13 mouse cellular contexts compared by ENCODE assay signal in genomic region chr7:46138329-46138930, GRCm38 (mm10). TPM values are rescaled to one million over a fixed set of nuclear protein-coding genes. Genes with fewer than 3 reads are reported as not detected.
DNase-seq lines count a peak whose midpoint lies in the region; ATAC-seq and TF ChIP-seq lines count a peak whose summit lies in the region.
"Had no signal": no experiment of that assay in that cellular context is flagged by ENCODE, and none has a peak within 500 bp of the region (broad histone marks: within the 10 kb centered on the region; RNA-seq: fewer than 3 reads in every experiment).

No protein-coding gene starts in this region.

- H3K9ac ChIP-seq in hindbrain, postnatal 0 days (replicated peaks; ENCODE audit: low read length), result no peak overlapping the region
- no peak overlapping the region for H3K9ac ChIP-seq in limb, embryonic 12.5 days (replicated peaks)
- H3K9ac ChIP-seq in forebrain, embryonic 11.5 days (ENCODE audit: low read length), result no peak overlapping the region
- H3K9ac ChIP-seq: embryonic facial prominence, embryonic 15.5 days; midbrain, embryonic 15.5 days had no signal

- H3K36me3 ChIP-seq in hindbrain, embryonic 10.5 days, result no peaks in the 10 kb centered on the region
- no peaks in the 10 kb centered on the region for H3K36me3 ChIP-seq in hindbrain, postnatal 0 days (ENCODE audit: insufficient read depth, low read length)
- no peaks in the 10 kb centered on the region for H3K36me3 ChIP-seq in limb, embryonic 12.5 days
- H3K36me3 ChIP-seq in forebrain, embryonic 11.5 days (ENCODE audit: control insufficient read depth, insufficient read depth, low read length), result no peaks in the 10 kb centered on the region
- H3K36me3 ChIP-seq: embryonic facial prominence, embryonic 15.5 days; midbrain, embryonic 15.5 days had no signal

- no peak overlapping the region for H3K4me2 ChIP-seq in hindbrain, postnatal 0 days (ENCODE audit: low read depth, low read length)
- H3K4me2 ChIP-seq in limb, embryonic 12.5 days, result no peak overlapping the region
- no peak overlapping the region for H3K4me2 ChIP-seq in forebrain, embryonic 11.5 days (ENCODE audit: low read depth, low read length, severe bottlenecking)
- H3K4me2 ChIP-seq: embryonic facial prominence, embryonic 15.5 days; midbrain, embryonic 15.5 days had no signal

- 0 out of 2 replicates have a peak overlapping the region, but pooled peaks have one; percentile 8 for H3K27ac ChIP-seq in hindbrain, embryonic 10.5 days
- no peak overlapping the region for H3K27ac ChIP-seq in hindbrain, postnatal 0 days
- H3K27ac ChIP-seq in limb, embryonic 12.5 days, result no peak overlapping the region
- no peak overlapping the region for H3K27ac ChIP-seq in forebrain, embryonic 11.5 days (ENCODE audit: low read depth, low read length)
- H3K27ac ChIP-seq: embryonic facial prominence, embryonic 15.5 days; midbrain, embryonic 15.5 days had no signal

- no peak overlapping the region for H3K4me3 ChIP-seq in hindbrain, embryonic 10.5 days
- no peak overlapping the region for H3K4me3 ChIP-seq in hindbrain, postnatal 0 days (ENCODE audit: low read length)
- H3K4me3 ChIP-seq in limb, embryonic 12.5 days (replicated peaks), result no peak overlapping the region
- H3K4me3 ChIP-seq in forebrain, embryonic 11.5 days (ENCODE audit: low read depth, low read length), result no peak overlapping the region
- H3K4me3 ChIP-seq: embryonic facial prominence, embryonic 15.5 days; midbrain, embryonic 15.5 days had no signal

- H3K9me3 ChIP-seq in hindbrain, embryonic 10.5 days, result no peaks in the 10 kb centered on the region
- H3K9me3 ChIP-seq in hindbrain, postnatal 0 days (ENCODE audit: low read length), result no peaks in the 10 kb centered on the region
- no peaks in the 10 kb centered on the region for H3K9me3 ChIP-seq in limb, embryonic 12.5 days
- H3K9me3 ChIP-seq in forebrain, embryonic 11.5 days (ENCODE audit: control insufficient read depth, low read length), result no peaks in the 10 kb centered on the region
- H3K9me3 ChIP-seq: embryonic facial prominence, embryonic 15.5 days; midbrain, embryonic 15.5 days had no signal

- H3K27me3 ChIP-seq in hindbrain, embryonic 10.5 days (ENCODE audit: insufficient read depth, poor library complexity, severe bottlenecking), result peaks cover 2% of the 10 kb centered on the region; the same call in 1 of the 2 replicates
- H3K27me3 ChIP-seq in hindbrain, postnatal 0 days (ENCODE audit: insufficient read depth, low read length), result no peaks in the 10 kb centered on the region
- peaks cover 7% of the 10 kb centered on the region; the same call in 1 of the 2 replicates for H3K27me3 ChIP-seq in limb, embryonic 12.5 days
- H3K27me3 ChIP-seq in forebrain, embryonic 11.5 days (ENCODE audit: control insufficient read depth, insufficient read depth, low read length), result no peaks in the 10 kb centered on the region
- H3K27me3 ChIP-seq: midbrain, embryonic 15.5 days had no signal

- 50% methylated on average over 7 of the region's 7 CpGs for WGBS in hindbrain, embryonic 10.5 days
- WGBS in hindbrain, postnatal 0 days, result 47% methylated on average over 6 of the region's 7 CpGs
- 18% methylated on average over 7 of the region's 7 CpGs for WGBS in limb, embryonic 12.5 days
- 45% methylated on average over 7 of the region's 7 CpGs for WGBS in forebrain, embryonic 11.5 days

- peaks cover 23% of the 10 kb centered on the region for H3K4me1 ChIP-seq in hindbrain, embryonic 10.5 days (replicated peaks)
- H3K4me1 ChIP-seq in hindbrain, postnatal 0 days (ENCODE audit: insufficient read depth, low read length), result no peaks in the 10 kb centered on the region
- peaks cover 22% of the 10 kb centered on the region for H3K4me1 ChIP-seq in limb, embryonic 12.5 days (replicated peaks)
- H3K4me1 ChIP-seq in forebrain, embryonic 11.5 days (replicated peaks; ENCODE audit: control insufficient read depth, insufficient read depth, low read length), result 0 out of 2 replicates have a peak, but pooled peaks cover 4% of the 10 kb centered on the region

- ATAC-seq in hindbrain, postnatal 0 days, result no peak
- peak; percentile 52 for ATAC-seq in limb, embryonic 12.5 days (ENCODE audit: insufficient number of reproducible peaks, insufficient read depth, low FRiP score, low TSS enrichment, low read depth)
- no peak for ATAC-seq in forebrain, embryonic 11.5 days (replicated peaks; ENCODE audit: low FRiP score)
- ATAC-seq: midbrain, embryonic 15.5 days had no signal

- TF ChIP-seq CTCF in hindbrain, postnatal 0 days (IDR thresholded peaks at IDR 0.05; ENCODE audit: low read depth), result no peak

- no peak for DNase-seq in hindbrain, embryonic 10.5 days (ENCODE audit: low spot score)
- no peak for DNase-seq in hindbrain, postnatal 0 days (ENCODE audit: low spot score)
- peak; percentile 59 for DNase-seq in right cerebral cortex, adult 18-20 months
- no peak for DNase-seq in right cerebral cortex, postnatal 10 days (ENCODE audit: low spot score in 2 of 2)
- DNase-seq in yolk sac, embryonic 10.5 days (ENCODE audit: low spot score), result peak; percentile 46
- no peak for DNase-seq in forebrain, embryonic 11.5 days (ENCODE audit: low spot score)
- DNase-seq: cerebellum, adult 9-11 months; gastrocnemius, postnatal 36 days; heart, postnatal 10 days; kidney, postnatal 14 days had no signal

RNA-seq across cellular contexts. Expression of gene Kcnj11, which starts 37.9 kb away (rescaled TPM):
- 0.22 and 0.48 TPM in 2 replicates for polyA plus RNA-seq in hindbrain, embryonic 10.5 days (2016; fragmentation: Nextera tagmentation; extraction: Ambion mirVana)
- 13.2 and 18.7 TPM in 2 replicates for total RNA-seq in hindbrain, postnatal 0 days (2014; rRNA removed)
- polyA plus RNA-seq in hindbrain, postnatal 0 days (2015; fragmentation: Nextera tagmentation; extraction: Ambion mirVana), result 2.4 and 3.0 TPM in 2 replicates
- polyA plus RNA-seq in limb, embryonic 12.5 days (2016; fragmentation: Nextera tagmentation; extraction: Ambion mirVana), result 0.09 and 0.30 TPM in 2 replicates
- 0.20 and 0.48 TPM in 2 replicates for polyA plus RNA-seq in forebrain, embryonic 11.5 days (2014; fragmentation: Nextera tagmentation; extraction: Ambion mirVana)

RNA-seq across cellular contexts. Expression of gene Abcc8, which starts 41.4 kb away (rescaled TPM):
- polyA plus RNA-seq in hindbrain, embryonic 10.5 days (2016; fragmentation: Nextera tagmentation; extraction: Ambion mirVana), result 1.2 and 1.8 TPM in 2 replicates
- 21.7 and 29.8 TPM in 2 replicates for total RNA-seq in hindbrain, postnatal 0 days (2014; rRNA removed)
- 10.1 and 11.2 TPM in 2 replicates for polyA plus RNA-seq in hindbrain, postnatal 0 days (2015; fragmentation: Nextera tagmentation; extraction: Ambion mirVana)
- 0.70 and 1.4 TPM in 2 replicates for polyA plus RNA-seq in limb, embryonic 12.5 days (2016; fragmentation: Nextera tagmentation; extraction: Ambion mirVana)
- polyA plus RNA-seq in forebrain, embryonic 11.5 days (2014; fragmentation: Nextera tagmentation; extraction: Ambion mirVana), result 0.55 and 0.79 TPM in 2 replicates

Comparison
In these comparisons a context has a peak if more than half of its experiments do, and no peak if none do; other contexts are left out.
1. DNase-seq: peak in right cerebral cortex, adult 18-20 months (single experiment) and yolk sac, embryonic 10.5 days (single experiment); none in hindbrain, embryonic 10.5 days (single experiment), hindbrain, postnatal 0 days (single experiment), right cerebral cortex, postnatal 10 days (0 of 2) and forebrain, embryonic 11.5 days (single experiment).